Mouse (Mus musculus): ENCODE results near the gene Pwwp2b. TPM values are rescaled to one million over a fixed set of nuclear protein-coding genes. Genes with fewer than 3 reads are reported as not detected.
A peak's percentile ranks its signal among the peaks of the same experiment; 100 is the strongest.

Gene Pwwp2b
- polyA plus RNA-seq, 1 experiment from 2014 or later = 13.5 TPM

DNA sequence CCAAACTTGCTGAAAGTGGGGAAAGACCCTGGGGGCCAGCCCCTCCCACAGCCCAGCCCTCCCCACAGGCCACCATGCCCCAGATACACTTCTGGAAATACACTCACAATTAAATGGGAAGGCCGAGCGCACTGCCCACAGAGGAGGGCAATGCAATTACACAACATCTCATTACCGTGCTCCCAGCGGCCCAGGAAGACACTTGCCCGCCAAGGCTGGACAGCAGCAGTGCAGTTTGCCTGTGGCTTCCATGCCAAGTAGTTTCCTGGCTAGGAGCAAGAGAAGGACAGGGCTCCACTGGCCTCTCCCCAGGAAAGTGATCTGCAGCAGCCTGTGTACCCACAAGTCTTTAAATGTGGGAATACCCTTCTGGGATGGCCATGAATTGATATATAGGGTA is 64.4 kb downstream of the Pwwp2b start:
- Histone ChIP-seq H3K9ac (no peak overlapping the region), H3K4me1 (ENCODE audit: insufficient read depth) (peaks cover 15% of the 10 kb centered on the region), H3K27ac (ENCODE audit: low read depth) (no peak overlapping the region), H3K36me3 (ENCODE audit: insufficient read depth) (no peaks in the 10 kb centered on the region), H3K4me2 (no peak overlapping the region), H3K27me3 (ENCODE audit: insufficient read depth, low read length) (no peaks in the 10 kb centered on the region), H3K4me3 (ENCODE audit: low read depth, low read length) (no peak overlapping the region), H3K9me3 (ENCODE audit: low read depth, low read length) (no peaks in the 10 kb centered on the region)
- WGBS = 75% methylated on average over 5 of the region's 5 CpGs
- DNase-seq (no peak), ATAC-seq (ENCODE audit: insufficient read depth) (no peak)
- TF ChIP-seq CTCF (IDR thresholded peaks at IDR 0.05; ENCODE audit: low read depth) = no peak

DNA sequence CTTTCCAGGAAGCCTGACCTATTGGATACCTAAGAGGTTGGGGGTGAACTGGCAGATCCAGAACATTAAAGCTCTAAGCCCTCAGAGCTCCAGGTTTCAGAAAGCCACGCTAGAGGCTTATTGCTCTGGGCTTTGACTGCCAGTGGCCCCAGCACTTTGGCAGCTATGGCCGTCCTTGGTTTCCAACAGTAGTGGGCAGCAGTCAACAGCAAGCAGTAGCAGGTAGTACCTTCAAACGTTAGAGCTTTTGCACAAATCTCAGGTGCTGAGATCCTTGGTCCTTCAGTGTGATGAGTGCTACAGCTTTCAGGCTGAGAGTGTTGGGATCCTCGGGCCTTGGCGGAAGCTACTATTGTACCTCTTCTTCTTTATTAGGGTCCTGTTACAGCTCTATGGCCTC is 65.1 kb downstream of the Pwwp2b start:
- 0 out of 2 replicates have a peak, but pooled peaks have one; percentile 11 for TF ChIP-seq CTCF (IDR thresholded peaks at IDR 0.05; ENCODE audit: low read depth)
- WGBS = 80% methylated on average over 5 of the region's 5 CpGs
- no peak overlapping the region for H3K27ac ChIP-seq (ENCODE audit: low read depth)

DNA sequence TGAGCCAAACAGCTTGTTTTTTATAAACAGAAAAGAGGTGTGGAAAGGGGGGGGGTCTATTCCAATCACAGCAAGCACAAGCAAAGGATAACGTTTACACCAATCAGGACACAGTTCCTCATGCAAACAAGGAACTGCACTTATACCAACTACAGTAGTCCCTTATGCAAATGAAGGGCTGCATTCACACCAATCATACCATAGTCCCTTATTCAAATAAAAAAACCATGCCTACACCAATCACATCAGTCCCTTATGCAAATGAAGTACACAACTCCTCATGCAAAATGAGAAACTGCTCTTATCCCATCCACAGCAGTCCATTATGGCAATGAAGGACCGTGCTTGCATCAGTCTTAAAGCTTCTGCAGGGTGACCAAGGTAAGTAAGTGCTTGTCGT is 66.4 kb downstream of the Pwwp2b start:
- no peak overlapping the region for H3K9ac ChIP-seq
- WGBS = 82% methylated on average over 3 of the region's 3 CpGs
- H3K36me3 ChIP-seq (ENCODE audit: insufficient read depth) = no peaks in the 10 kb centered on the region
- peaks cover 11% of the 10 kb centered on the region for H3K4me1 ChIP-seq (ENCODE audit: insufficient read depth)
- no peak overlapping the region for H3K4me2 ChIP-seq
- no peak overlapping the region for H3K4me3 ChIP-seq (ENCODE audit: low read depth, low read length)
- H3K27me3 ChIP-seq (ENCODE audit: insufficient read depth, low read length) = no peaks in the 10 kb centered on the region
- no peak for TF ChIP-seq CTCF (IDR thresholded peaks at IDR 0.05; ENCODE audit: low read depth)
- no peaks in the 10 kb centered on the region for H3K9me3 ChIP-seq (ENCODE audit: low read depth, low read length)
- H3K27ac ChIP-seq (ENCODE audit: low read depth) = no peak overlapping the region
- DNase-seq (no peak), ATAC-seq (ENCODE audit: insufficient read depth) (no peak)

More for the DNA sequence above, 65.1 kb downstream of the Pwwp2b start:
- no peak for DNase-seq
- H3K4me1 ChIP-seq (ENCODE audit: insufficient read depth) = peaks cover 15% of the 10 kb centered on the region
- no peak overlapping the region for H3K4me2 ChIP-seq
- no peaks in the 10 kb centered on the region for H3K27me3 ChIP-seq (ENCODE audit: insufficient read depth, low read length)
- no peak overlapping the region for H3K4me3 ChIP-seq (ENCODE audit: low read depth, low read length)
- H3K9me3 ChIP-seq (ENCODE audit: low read depth, low read length) = no peaks in the 10 kb centered on the region
- no peak overlapping the region for H3K9ac ChIP-seq
- no peak for ATAC-seq (ENCODE audit: insufficient read depth)
- no peaks in the 10 kb centered on the region for H3K36me3 ChIP-seq (ENCODE audit: insufficient read depth)

DNA sequence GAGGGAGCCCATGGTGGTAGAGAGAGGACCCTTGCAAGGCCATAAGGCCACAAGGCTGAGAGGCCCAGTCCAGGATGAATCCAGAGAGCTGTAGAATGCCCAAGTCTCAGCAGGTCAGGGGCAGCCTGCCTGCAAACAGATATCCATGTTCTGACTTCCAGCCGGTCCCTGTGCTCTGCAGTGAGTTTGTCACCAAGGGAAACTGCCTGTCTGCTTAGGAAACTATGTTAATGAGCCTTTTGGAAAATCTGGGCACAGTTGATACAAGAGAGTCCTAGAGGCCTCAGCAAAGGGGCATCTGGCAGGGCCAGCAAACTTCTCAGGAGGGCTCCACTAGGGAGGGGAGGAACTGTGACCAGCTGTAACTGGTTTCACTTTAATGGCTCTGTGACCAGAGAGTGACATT is 70.7 kb downstream of the Pwwp2b start:
- Histone ChIP-seq H3K9me3 (ENCODE audit: low read depth, low read length) (no peaks in the 10 kb centered on the region), H3K4me1 (ENCODE audit: insufficient read depth) (peaks cover 4% of the 10 kb centered on the region; the same call in 1 of the 2 replicates), H3K9ac (no peak overlapping the region), H3K27ac (ENCODE audit: low read depth) (peak overlapping the region; percentile 71), H3K27me3 (ENCODE audit: insufficient read depth, low read length) (no peaks in the 10 kb centered on the region), H3K36me3 (ENCODE audit: insufficient read depth) (no peaks in the 10 kb centered on the region), H3K4me2 (no peak overlapping the region), H3K4me3 (ENCODE audit: low read depth, low read length) (no peak overlapping the region)
- DNase-seq (peak; percentile 75), ATAC-seq (ENCODE audit: insufficient read depth) (peak; percentile 79)
- TF ChIP-seq CTCF (IDR thresholded peaks at IDR 0.05; ENCODE audit: low read depth) = no peak
- WGBS = 24% methylated on average over 1 of the region's 1 CpGs

Other genes with a start within 250 kb of the Pwwp2b start
- gene Dpysl4, start 162.5 kb upstream of the Pwwp2b start, polyA plus RNA-seq (2014; fragmentation: Nextera tagmentation; extraction: Ambion mirVana) = 10.2 and 10.7 TPM in 2 replicates
- 3.4 and 5.3 TPM in 2 replicates for gene Lrrc27, start 35.5 kb upstream of the Pwwp2b start, polyA plus RNA-seq (2014; fragmentation: Nextera tagmentation; extraction: Ambion mirVana)
- 0.14 and 0.16 TPM in 2 replicates for gene Stk32c, start 35.2 kb upstream of the Pwwp2b start, polyA plus RNA-seq (2014; fragmentation: Nextera tagmentation; extraction: Ambion mirVana)
- 45.2 and 47.7 TPM in 2 replicates for gene Inpp5a, start 140.6 kb downstream of the Pwwp2b start, polyA plus RNA-seq (2014; fragmentation: Nextera tagmentation; extraction: Ambion mirVana)

Data from lung, embryonic 14.5 days (tissue).